Mouse (Mus musculus) E14TG2a.4 (cell line): ENCODE measurements around the gene Zkscan1.

Experiments
- H3K27me3 ChIP-seq: 2 replicates; pipeline ENCODE4 v1.6.1; 2014; ENCODE audit warnings: low read length, control low read depth; ENCODE audit not compliant: insufficient read depth
- H3K36me3 ChIP-seq: 2 replicates; pipeline ENCODE4 v1.6.1; 2014; ENCODE audit warnings: low read length, control low read depth; ENCODE audit not compliant: insufficient read depth
- H3K4me1 ChIP-seq: replicated peaks from 2 replicates; pipeline ENCODE4 v1.6.1; 2014; ENCODE audit warnings: low read depth, low read length, control low read depth
- H3K4me3 ChIP-seq: replicated peaks from 2 replicates; pipeline ENCODE4 v1.5.1; 2014; ENCODE audit warnings: mild to moderate bottlenecking, low read length
- H3K9me3 ChIP-seq: 2 replicates; pipeline ENCODE4 v1.6.1; 2014; ENCODE audit warnings: low read length, control low read depth
- CTCF ChIP-seq: conservative IDR thresholded peaks from 2 replicates; pipeline ENCODE4 v1.5.1; 2014; ENCODE audit warnings: low read length
- NANOG ChIP-seq: IDR thresholded peaks from 2 replicates; pipeline ENCODE4 v1.6.1; 2014; ENCODE audit warnings: borderline replicate concordance, low read length, mixed read lengths
- POU5F1 ChIP-seq: IDR thresholded peaks from 2 replicates; pipeline ENCODE4 v1.6.1; 2014; ENCODE audit warnings: low read length, borderline replicate concordance

The Zkscan1 gene

DNA sequence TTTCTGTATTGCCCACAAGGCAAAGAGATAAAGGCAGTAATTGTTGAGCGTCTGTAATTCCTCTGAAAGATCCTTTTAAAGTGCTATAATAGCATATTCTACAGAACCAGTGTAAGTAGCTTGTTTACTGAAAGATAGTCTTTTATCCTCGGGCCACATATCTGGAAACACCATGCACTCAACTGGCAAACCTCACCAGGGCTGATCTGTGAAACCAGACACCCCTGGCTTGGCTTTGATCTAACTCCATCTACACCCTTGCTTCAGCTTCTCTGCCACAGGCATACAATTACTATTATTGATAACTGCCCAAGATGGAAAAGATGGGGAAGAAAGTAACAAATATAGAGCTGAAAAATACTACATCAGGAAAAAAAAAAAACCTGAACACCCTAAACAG is 377 bp upstream of the Zkscan1 start:
- TF ChIP-seq POU5F1 (no peak), CTCF (no peak), NANOG (no peak)
- H3K9me3 ChIP-seq, result no peaks in the 10 kb centered on the region
- H3K4me3 ChIP-seq, result peak overlapping the region; percentile 96
- peaks cover 29% of the 10 kb centered on the region for H3K36me3 ChIP-seq
- no peaks in the 10 kb centered on the region for H3K27me3 ChIP-seq
- peaks cover 63% of the 10 kb centered on the region for H3K4me1 ChIP-seq

DNA sequence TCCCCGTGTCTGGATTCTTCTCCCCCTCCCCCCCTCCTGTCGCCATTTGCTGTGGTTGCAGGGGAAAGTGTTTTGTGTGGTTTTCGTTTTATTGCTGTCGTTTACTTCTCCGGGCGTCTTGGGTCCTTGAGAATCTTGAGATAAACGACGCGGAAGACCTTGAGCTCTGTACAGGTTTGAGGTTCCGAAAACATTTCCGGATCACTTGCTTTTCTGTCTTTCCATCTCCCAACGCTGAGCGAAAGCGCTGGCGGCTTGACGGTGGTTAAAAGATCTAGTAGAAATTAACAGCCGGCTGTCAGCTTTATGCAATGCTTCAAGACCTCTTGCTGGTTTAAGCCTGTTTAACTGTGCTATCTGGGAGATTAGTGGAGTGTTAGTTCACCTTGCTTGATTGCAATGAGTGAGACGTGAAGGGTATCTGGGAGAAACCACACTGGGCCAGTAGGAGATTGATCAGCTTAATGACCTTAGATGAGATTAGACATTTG is 582 bp downstream of the Zkscan1 start:
- peaks cover 29% of the 10 kb centered on the region for H3K36me3 ChIP-seq
- TF ChIP-seq NANOG (no peak), POU5F1 (no peak), CTCF (no peak)
- peaks cover 71% of the 10 kb centered on the region for H3K4me1 ChIP-seq
- H3K9me3 ChIP-seq, result no peaks in the 10 kb centered on the region
- H3K27me3 ChIP-seq, result no peaks in the 10 kb centered on the region
- peak overlapping the region; percentile 96 for H3K4me3 ChIP-seq

DNA sequence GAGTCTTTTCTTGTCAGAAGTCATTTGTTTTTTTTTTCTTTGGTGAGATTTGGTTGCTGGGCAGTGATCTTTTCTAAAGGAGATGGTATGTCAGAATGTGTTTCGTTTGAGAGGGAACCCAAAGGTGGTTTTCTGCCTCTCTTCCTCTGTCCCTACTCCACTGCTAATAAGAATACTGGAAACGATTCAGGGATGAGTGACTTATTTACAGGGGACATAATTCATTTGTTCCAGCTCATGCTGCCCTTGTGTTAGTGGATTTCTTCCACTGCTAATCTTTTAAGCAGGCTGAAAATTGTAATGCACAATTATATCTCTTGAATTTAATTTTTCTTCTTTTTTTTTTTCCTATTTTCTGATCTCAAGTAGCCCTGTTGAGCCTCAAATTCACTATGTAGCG is 2.0 kb downstream of the Zkscan1 start:
- Histone ChIP-seq H3K4me1 (peaks cover 70% of the 10 kb centered on the region), H3K9me3 (no peaks in the 10 kb centered on the region), H3K4me3 (no peak overlapping the region), H3K27me3 (no peaks in the 10 kb centered on the region), H3K36me3 (peaks cover 29% of the 10 kb centered on the region)
- TF ChIP-seq POU5F1, result no peak
- TF ChIP-seq CTCF, result no peak
- no peak for TF ChIP-seq NANOG

DNA sequence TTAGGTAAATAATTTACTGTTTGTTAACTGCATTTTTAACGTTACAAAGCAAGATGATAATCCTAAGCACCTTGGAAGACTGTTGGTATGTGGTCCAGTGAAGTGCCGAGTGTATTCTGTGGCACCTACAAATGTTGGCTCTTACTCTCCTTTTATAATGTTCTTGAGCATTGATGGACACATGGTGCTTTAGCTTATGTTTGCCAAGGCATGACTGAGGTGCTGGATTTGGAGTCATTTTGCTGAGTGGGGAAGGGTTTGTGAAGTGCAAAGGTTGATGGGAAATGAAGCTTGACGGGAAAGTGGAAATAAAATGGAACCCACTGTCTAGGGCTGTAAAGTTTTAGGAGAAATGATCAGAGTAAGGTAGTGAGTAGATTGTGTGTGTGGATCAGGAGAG is 3.5 kb downstream of the Zkscan1 start:
- Histone ChIP-seq H3K36me3 (peaks cover 44% of the 10 kb centered on the region), H3K9me3 (no peaks in the 10 kb centered on the region), H3K27me3 (no peaks in the 10 kb centered on the region), H3K4me1 (peaks cover 79% of the 10 kb centered on the region), H3K4me3 (no peak overlapping the region)
- TF ChIP-seq CTCF, result no peak
- TF ChIP-seq POU5F1, result no peak
- no peak for TF ChIP-seq NANOG

DNA sequence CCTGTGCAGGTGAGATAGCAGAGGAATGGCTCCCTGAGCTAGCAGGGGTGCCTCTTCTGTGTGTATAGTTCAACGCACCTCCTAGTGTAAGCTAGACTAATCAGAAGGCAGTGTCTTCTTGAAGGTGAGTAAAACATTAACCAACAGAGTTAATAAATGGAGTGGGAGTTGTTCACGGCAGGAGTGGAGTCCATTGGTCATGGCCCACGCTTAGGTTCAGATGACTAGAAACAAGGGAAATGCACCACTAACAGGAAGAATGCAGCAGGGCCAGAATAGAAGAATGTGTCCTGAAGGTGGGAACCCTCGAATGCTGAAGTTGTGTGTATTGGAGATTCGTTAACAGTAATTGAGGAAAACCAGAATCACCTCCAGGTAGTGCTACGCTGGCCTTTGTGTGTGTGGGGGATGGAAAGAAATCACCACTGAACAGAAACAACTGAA is 4.2 kb downstream of the Zkscan1 start:
- no peak overlapping the region for H3K4me3 ChIP-seq
- peaks cover 79% of the 10 kb centered on the region for H3K4me1 ChIP-seq
- peaks cover 51% of the 10 kb centered on the region for H3K36me3 ChIP-seq
- H3K27me3 ChIP-seq, result no peaks in the 10 kb centered on the region
- no peaks in the 10 kb centered on the region for H3K9me3 ChIP-seq
- TF ChIP-seq CTCF (no peak), POU5F1 (no peak), NANOG (no peak)

DNA sequence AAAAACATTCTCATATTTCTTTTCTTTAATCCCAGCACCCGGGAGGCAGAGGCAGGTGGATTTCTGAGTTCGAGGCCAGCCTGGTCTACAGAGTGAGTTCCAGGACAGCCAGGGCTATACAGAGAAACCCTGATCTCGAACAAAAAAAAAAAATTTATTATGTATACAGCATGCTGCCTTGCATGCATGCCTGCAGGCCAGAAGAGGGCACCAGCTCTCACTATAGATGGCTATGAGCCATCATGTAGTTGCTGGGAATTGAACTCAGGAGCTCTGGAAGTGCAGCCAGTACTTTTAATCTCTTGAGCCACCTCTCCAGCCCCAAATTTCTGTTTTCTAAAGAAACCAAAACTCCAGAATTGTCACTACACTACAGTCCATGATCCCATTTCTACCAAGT is 5.4 kb downstream of the Zkscan1 start:
- peaks cover 82% of the 10 kb centered on the region for H3K4me1 ChIP-seq
- no peaks in the 10 kb centered on the region for H3K9me3 ChIP-seq
- no peak overlapping the region for H3K4me3 ChIP-seq
- TF ChIP-seq CTCF, result peak; percentile 40
- TF ChIP-seq POU5F1, result no peak
- TF ChIP-seq NANOG, result no peak
- peaks cover 63% of the 10 kb centered on the region for H3K36me3 ChIP-seq
- H3K27me3 ChIP-seq, result no peaks in the 10 kb centered on the region

DNA sequence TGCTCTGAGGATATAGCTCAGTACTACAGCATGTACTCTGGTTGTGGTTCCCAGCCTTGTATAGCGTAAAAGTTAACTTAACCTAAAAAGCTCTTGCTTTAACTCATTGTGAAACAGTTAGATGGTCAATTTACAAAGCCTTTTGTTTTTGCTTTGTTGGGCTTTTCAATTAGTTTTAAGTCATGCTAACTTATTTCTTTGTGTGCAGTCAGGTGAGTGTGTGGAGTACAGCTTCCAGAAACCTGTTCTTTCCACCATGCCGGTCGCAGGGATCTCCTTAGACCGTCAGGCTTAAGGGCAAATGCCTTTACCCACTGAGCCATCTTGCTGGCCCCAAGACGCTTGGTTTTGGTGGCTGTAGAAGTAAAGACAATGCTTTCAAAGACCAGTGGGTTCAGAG is 5.9 kb downstream of the Zkscan1 start:
- H3K27me3 ChIP-seq, result no peaks in the 10 kb centered on the region
- H3K9me3 ChIP-seq, result no peaks in the 10 kb centered on the region
- H3K4me1 ChIP-seq, result peaks cover 82% of the 10 kb centered on the region
- no peak overlapping the region for H3K4me3 ChIP-seq
- H3K36me3 ChIP-seq, result peaks cover 67% of the 10 kb centered on the region
- TF ChIP-seq NANOG (peak; percentile 61; the same call in 1 of the 2 replicates), POU5F1 (no peak), CTCF (no peak)

DNA sequence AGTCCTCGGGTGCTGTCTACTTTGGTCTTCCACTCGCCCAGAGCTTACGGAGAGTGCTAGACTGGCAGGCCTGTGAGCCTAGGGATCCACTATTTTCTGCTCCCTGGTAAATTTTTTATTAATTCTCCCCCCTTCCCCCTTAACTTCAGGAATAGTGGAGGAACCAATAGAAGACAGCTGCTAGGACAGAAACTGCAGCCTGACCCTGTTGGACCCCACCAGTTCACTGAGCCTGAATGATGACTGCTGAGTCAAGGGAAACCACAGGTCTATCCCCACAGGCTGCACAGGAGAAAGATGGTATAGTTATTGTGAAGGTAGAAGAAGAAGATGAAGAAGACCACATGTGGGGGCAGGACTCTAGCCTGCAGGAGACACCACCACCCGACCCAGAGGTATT is 7.9 kb downstream of the Zkscan1 start:
- peaks cover 75% of the 10 kb centered on the region for H3K36me3 ChIP-seq
- H3K4me1 ChIP-seq, result peaks cover 71% of the 10 kb centered on the region
- no peak overlapping the region for H3K4me3 ChIP-seq
- TF ChIP-seq CTCF (no peak), NANOG (no peak), POU5F1 (no peak)
- no peaks in the 10 kb centered on the region for H3K27me3 ChIP-seq
- peaks cover 12% of the 10 kb centered on the region for H3K9me3 ChIP-seq

DNA sequence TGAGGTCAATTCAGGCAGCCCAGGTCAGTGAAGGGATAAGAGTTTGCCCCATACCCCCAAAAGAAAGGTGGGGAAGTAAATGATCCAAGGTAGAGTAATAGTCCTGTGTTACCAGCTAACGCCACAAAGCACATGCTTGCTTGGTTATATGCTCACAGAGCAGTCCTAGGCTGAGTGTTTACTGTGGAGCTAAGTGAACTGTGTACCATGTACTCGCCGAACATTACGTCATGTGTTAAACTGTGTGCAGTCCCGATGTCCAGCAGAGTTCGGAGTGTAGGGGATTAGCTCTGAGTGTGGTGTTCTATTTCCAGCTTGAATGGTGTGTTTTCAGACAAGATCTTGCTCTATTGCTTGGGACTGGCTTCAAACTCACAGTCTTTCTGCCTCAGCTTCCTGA is 9.6 kb downstream of the Zkscan1 start:
- Histone ChIP-seq H3K27me3 (no peaks in the 10 kb centered on the region), H3K36me3 (peaks cover 76% of the 10 kb centered on the region), H3K4me3 (no peak overlapping the region), H3K9me3 (peaks cover 18% of the 10 kb centered on the region), H3K4me1 (peaks cover 54% of the 10 kb centered on the region)
- no peak for TF ChIP-seq POU5F1
- no peak for TF ChIP-seq NANOG
- no peak for TF ChIP-seq CTCF
